Mouse (Mus musculus) midbrain, embryonic 16.5 days (tissue): Measurements from ENCODE around the gene Cntn5. TPM values are rescaled to one million over a fixed set of nuclear protein-coding genes. Genes with fewer than 3 reads are reported as not detected.

Experiments
- ATAC-seq: fragments of 200-750 bp; cut with Nextera tagmentation; 2 replicates; pipeline ENCODE4 v1.8.0; 2017; ENCODE audit warnings: moderate TSS enrichment
- H3K27ac ChIP-seq: fragments of 300-500 bp; sonication (generic); 2 replicates; pipeline ENCODE4 v1.5.1; 2014; ENCODE audit warnings: mild to moderate bottlenecking, low read length, mixed read lengths
- H3K27me3 ChIP-seq: fragments of 300-500 bp; sonication (generic); 2 replicates; pipeline ENCODE4 v1.6.1; 2014; ENCODE audit warnings: low read depth, low read length, mixed read lengths; ENCODE audit not compliant: control insufficient read depth, insufficient read depth
- H3K36me3 ChIP-seq: fragments of 300-500 bp; sonication (generic); 2 replicates; pipeline ENCODE4 v1.6.1; 2014; ENCODE audit warnings: mild to moderate bottlenecking, low read length, moderate library complexity, mixed read lengths; ENCODE audit not compliant: control insufficient read depth, insufficient read depth
- H3K4me1 ChIP-seq: fragments of 300-500 bp; sonication (generic); 2 replicates; pipeline ENCODE4 v1.6.1; 2014; ENCODE audit warnings: mild to moderate bottlenecking, low read length, mixed read lengths; ENCODE audit not compliant: control insufficient read depth, insufficient read depth
- H3K4me2 ChIP-seq: fragments of 300-500 bp; sonication (generic); 2 replicates; pipeline ENCODE4 v1.6.1; 2014; ENCODE audit warnings: mild to moderate bottlenecking, low read length, mixed read lengths
- H3K4me3 ChIP-seq: fragments of 300-500 bp; sonication (generic); 2 replicates; pipeline ENCODE4 v1.5.1; 2014; ENCODE audit warnings: low read depth, mild to moderate bottlenecking, low read length, moderate library complexity, mixed read lengths
- H3K9ac ChIP-seq: fragments of 300-500 bp; sonication (generic); 2 replicates; pipeline ENCODE4 v1.6.1; 2014; ENCODE audit warnings: low read depth, low read length, mixed read lengths
- H3K9me3 ChIP-seq: fragments of 300-500 bp; sonication (generic); replicated peaks from 2 replicates; pipeline ENCODE4 v1.6.1; 2014; ENCODE audit warnings: mild to moderate bottlenecking, low read length, mixed read lengths; ENCODE audit not compliant: control insufficient read depth, poor library complexity, severe bottlenecking
- WGBS: fragments of 180-500 bp; shearing (Covaris S2); extraction: QIAGEN DNeasy Blood & Tissue Kit; methylation state at CpG from one replicate; pipeline ENCODE4 v1.1.7; 2014; 5-methylcytosine and 5-hydroxymethylcytosine counted together
- polyA plus RNA-seq: library from polyadenylated mRNA; unstranded; fragments of >200 nt; fragmentation: Nextera tagmentation; extraction: Ambion mirVana; gene quantifications from 2 replicates; pipeline ENCODE4 v1.2.1, GENCODE M21; 2015

Gene Cntn5
- polyA plus RNA-seq, 1 experiment from 2014 or later: 25.4 TPM

DNA sequence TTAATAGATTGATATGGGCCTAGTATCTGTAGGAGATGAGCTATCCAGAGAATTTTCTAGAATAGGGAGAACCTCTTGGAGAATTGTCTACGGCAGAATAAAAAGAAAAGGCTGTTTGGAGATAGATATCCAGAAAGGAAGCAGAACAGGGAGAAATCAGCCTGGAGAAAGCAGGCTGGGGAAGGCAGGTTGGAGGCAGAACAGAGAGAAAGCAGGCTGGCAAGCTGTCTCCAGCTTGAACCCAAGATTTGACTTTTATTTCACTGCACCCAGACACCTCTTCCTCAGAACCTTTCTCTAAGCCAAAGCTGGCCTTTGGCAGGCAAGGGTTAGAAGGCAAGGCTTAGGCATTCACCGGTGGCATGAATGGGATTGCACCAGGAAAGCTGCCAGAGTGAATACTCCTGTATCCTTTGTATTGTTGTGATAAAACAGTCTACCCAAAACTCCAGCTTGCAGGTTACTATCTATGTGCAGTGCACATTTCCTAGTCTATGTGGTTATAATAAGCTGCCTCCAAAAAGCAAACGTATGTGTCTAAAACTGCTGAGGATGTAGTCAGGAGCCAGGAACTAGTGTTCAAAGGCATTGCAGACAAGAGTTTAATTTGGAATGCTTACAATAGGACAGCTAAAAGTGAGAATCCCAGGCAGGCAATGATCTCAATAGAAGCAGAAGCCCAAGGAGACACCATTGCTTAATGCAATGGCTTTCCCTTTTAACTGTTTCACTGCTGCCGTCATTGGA is 553.5 kb downstream of the Cntn5 start:
- no peak overlapping the region for H3K4me3 ChIP-seq
- no peaks in the 10 kb centered on the region for H3K9me3 ChIP-seq
- H3K36me3 ChIP-seq: no peaks in the 10 kb centered on the region
- no peak overlapping the region for H3K27ac ChIP-seq
- no peak overlapping the region for H3K4me2 ChIP-seq
- no peak overlapping the region for H3K9ac ChIP-seq
- H3K4me1 ChIP-seq: no peaks in the 10 kb centered on the region
- no peaks in the 10 kb centered on the region for H3K27me3 ChIP-seq
- WGBS: 76% methylated on average over 4 of the region's 4 CpGs
- no peak for ATAC-seq

DNA sequence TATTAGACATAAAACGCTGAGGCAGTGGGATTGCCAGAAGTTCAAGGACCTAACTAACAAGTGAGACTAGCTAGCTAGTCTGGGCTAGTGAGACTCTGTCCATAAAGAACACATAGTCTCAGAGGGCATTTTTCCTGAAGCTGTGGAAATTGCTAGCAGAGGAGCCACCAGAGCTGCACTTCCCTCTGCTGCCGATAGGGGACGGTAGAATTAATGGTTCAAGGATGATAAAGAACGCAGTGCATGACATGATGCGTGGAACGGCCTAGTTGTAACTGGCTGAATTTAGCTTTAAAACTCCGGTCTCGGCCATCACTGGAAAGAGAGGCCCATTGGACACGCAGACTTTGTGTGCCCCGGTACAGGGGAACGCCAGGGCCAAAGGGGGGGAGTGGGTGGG is 555.8 kb downstream of the Cntn5 start:
- Histone ChIP-seq H3K27ac (no peak overlapping the region), H3K9ac (no peak overlapping the region), H3K9me3 (no peaks in the 10 kb centered on the region), H3K36me3 (no peaks in the 10 kb centered on the region), H3K4me2 (no peak overlapping the region), H3K4me3 (no peak overlapping the region), H3K27me3 (no peaks in the 10 kb centered on the region), H3K4me1 (no peaks in the 10 kb centered on the region)
- no peak for ATAC-seq
- WGBS: 91% methylated on average over 10 of the region's 11 CpGs

DNA sequence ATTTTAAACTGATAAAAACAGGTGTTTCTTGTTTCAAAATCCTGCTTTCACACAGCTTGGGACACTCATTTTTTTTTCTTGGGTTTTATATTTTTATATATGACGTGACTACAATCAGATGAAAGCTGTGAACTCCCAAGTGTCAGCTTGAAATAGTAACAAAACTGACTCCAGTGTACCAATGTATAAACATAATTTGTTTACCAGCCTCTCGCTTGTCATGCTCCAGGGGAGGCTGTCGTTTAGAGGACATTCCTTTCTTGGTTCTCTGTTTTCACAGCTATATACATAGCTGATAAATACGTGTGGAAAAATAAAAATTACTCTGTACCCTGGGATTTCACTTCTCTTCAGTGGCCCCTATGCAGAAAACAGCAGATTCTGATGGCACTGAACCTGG is 556.4 kb downstream of the Cntn5 start:
- H3K27me3 ChIP-seq: no peaks in the 10 kb centered on the region
- 84% methylated on average over 4 of the region's 4 CpGs for WGBS

DNA sequence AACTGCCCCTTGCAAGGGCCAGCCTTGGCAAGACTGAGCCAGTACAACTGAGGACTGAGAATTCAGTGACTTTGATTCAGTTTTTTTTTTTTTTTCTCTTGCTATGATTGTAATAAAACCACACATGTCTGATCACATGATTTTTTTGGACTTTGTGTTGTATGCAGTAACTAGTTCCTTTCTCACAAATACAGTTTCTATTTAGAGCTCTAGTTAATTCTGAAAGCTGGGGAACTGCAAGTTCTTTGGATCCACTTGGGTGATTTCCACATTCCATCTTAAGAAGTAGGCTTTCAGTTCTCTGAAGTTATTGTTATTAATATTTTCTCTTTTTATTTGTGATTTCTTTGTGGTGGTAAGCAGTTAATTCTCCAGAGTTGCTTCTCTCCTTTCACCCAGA is 563.8 kb downstream of the Cntn5 start:
- H3K36me3 ChIP-seq: no peaks in the 10 kb centered on the region
- no peaks in the 10 kb centered on the region for H3K4me1 ChIP-seq
- H3K9ac ChIP-seq: no peak overlapping the region
- no peak overlapping the region for H3K4me2 ChIP-seq
- no peaks in the 10 kb centered on the region for H3K27me3 ChIP-seq
- H3K4me3 ChIP-seq: no peak overlapping the region
- no peak overlapping the region for H3K27ac ChIP-seq
- no peak for ATAC-seq
- H3K9me3 ChIP-seq: no peaks in the 10 kb centered on the region

More for the DNA sequence above, 556.4 kb downstream of the Cntn5 start:
- H3K36me3 ChIP-seq: no peaks in the 10 kb centered on the region
- H3K4me3 ChIP-seq: no peak overlapping the region
- H3K9me3 ChIP-seq: no peaks in the 10 kb centered on the region
- no peak overlapping the region for H3K9ac ChIP-seq
- ATAC-seq: no peak
- no peak overlapping the region for H3K27ac ChIP-seq
- H3K4me2 ChIP-seq: no peak overlapping the region
- H3K4me1 ChIP-seq: no peaks in the 10 kb centered on the region

DNA sequence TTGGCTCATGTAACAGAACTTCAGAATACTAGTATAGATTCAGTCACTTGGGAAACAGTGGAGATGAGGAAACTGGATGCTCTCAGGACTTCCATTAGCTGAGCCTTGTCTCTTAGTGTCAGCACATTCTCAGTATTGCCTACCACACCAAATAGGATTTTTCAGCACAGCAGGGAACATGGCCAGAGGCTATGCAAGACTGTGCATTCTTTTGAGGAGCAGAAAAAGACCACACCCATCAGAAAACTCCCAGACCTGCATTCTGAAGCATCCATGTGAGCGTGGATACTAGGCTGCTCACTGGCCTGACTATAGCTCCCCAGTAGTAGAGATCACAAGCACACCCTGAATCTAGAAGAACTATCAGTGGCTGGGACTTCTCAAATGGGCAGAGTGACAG is 564.9 kb downstream of the Cntn5 start:
- H3K4me3 ChIP-seq: no peak overlapping the region
- H3K27me3 ChIP-seq: no peaks in the 10 kb centered on the region
- H3K4me1 ChIP-seq: no peaks in the 10 kb centered on the region
- WGBS: 81% methylated on average over 1 of the region's 1 CpGs
- no peak for ATAC-seq
- H3K9ac ChIP-seq: no peak overlapping the region
- no peak overlapping the region for H3K27ac ChIP-seq
- H3K36me3 ChIP-seq: no peaks in the 10 kb centered on the region
- no peaks in the 10 kb centered on the region for H3K9me3 ChIP-seq
- no peak overlapping the region for H3K4me2 ChIP-seq

DNA sequence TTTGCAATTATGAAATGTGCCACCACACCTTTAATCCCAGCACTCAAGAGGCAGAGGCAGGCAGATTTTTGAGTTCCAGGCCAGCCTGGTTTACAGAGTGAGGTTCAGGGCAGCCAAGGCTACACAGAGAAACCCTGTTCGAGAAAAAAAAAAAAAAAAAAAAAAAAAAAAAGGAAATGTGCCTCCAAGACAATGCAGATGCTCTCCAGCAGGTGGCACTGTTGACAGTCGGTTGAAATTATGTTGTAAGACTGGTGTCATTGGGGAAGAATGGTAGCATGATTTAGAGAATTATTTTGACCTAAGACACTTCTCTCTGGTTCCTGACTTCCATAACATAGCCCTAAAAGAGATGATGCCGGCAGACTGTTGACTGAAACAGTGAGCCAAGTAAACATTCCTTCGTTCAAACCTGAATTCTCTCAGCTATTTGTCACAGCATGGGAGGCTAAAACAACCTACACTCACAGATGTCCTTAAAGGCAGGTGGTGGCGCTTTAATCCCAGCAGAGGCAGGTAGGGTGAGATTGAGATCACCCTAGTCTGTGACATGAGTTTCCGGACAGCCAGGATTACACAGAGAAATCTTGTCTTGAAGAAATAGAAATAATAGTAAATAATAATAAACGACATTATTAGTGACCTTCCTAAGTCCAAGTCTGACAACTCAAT is 579.7 kb downstream of the Cntn5 start:
- Histone ChIP-seq H3K4me3 (no peak overlapping the region), H3K4me1 (no peaks in the 10 kb centered on the region), H3K36me3 (no peaks in the 10 kb centered on the region), H3K9me3 (no peaks in the 10 kb centered on the region), H3K9ac (no peak overlapping the region), H3K27ac (no peak overlapping the region), H3K4me2 (no peak overlapping the region), H3K27me3 (no peaks in the 10 kb centered on the region)
- no peak for ATAC-seq
- 44% methylated on average over 7 of the region's 7 CpGs for WGBS

DNA sequence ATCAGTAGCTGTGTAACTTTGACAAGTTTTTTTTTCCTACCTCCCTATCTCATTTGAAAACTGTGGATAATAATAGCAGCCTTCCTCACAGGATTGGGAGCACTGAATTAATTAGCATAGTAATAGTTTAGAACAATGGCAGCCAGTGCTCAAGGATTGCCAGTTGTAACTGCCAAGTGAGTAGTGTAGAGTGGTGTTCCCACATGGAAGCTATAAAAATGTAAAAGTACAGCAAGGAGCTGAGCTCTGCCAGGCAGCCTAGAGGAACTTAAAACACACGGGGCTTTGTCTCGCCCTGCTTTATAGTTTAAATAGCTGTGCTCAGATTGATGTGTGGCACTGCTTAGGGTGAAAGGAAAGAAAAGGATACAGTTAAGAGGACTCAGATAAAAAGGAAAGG is 635.2 kb downstream of the Cntn5 start:
- Histone ChIP-seq H3K4me3 (no peak overlapping the region), H3K4me2 (no peak overlapping the region), H3K36me3 (no peaks in the 10 kb centered on the region), H3K4me1 (peaks cover 7% of the 10 kb centered on the region; the same call in 1 of the 2 replicates), H3K9ac (no peak overlapping the region), H3K9me3 (no peaks in the 10 kb centered on the region), H3K27ac (peak overlapping the region; percentile 31), H3K27me3 (no peaks in the 10 kb centered on the region)
- WGBS: 8% methylated on average over 2 of the region's 2 CpGs
- peak; percentile 97 for ATAC-seq

DNA sequence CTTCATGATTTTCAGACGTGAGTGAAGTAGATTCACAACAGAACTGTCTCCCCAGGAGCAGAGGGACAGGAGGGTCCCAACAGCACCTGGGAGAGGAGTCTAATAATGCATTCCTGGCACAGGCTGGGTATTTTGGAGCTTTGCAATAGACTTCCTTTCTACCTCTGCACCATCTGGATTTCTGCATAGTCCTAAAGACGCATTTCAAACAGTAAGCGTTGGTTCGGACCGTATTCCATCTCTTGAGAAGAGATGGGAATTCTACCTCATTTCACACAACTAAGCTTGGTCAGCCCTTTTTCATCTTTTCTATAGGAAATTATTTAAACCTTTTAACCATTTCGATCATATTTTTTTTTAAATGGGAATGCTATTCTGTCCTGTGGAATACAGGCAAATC is 635.7 kb downstream of the Cntn5 start:
- H3K4me1 ChIP-seq: peaks cover 7% of the 10 kb centered on the region; the same call in 1 of the 2 replicates
- peak overlapping the region; percentile 31; the same call in 1 of the 2 replicates for H3K27ac ChIP-seq
- H3K4me3 ChIP-seq: no peak overlapping the region
- H3K9me3 ChIP-seq: no peaks in the 10 kb centered on the region
- no peak overlapping the region for H3K4me2 ChIP-seq
- H3K9ac ChIP-seq: no peak overlapping the region
- no peaks in the 10 kb centered on the region for H3K27me3 ChIP-seq
- H3K36me3 ChIP-seq: no peaks in the 10 kb centered on the region
- WGBS: 25% methylated on average over 6 of the region's 6 CpGs
- ATAC-seq: peak; percentile 36; the same call in 1 of the 2 replicates

DNA sequence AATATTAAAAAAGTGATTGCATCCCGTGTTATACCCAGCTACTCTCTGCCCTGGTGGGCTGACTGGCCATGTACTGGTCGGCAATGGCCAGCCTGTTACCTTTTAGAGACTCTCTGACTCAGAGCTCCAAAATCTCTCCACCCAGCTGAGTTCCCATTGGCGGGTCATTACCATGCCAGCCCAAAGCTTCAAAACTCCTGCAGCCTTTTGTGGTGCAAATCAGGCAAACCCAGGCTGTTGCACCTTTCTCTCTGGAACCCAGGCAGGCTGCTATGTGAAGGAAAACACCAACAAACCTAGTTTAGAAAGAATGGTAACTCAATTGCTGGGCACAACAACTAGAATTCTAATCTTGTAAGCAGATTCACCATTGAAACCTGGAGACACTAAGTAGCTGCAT is 639.0 kb downstream of the Cntn5 start:
- Histone ChIP-seq H3K27ac (no peak overlapping the region), H3K27me3 (no peaks in the 10 kb centered on the region), H3K9me3 (no peaks in the 10 kb centered on the region), H3K4me2 (no peak overlapping the region), H3K36me3 (no peaks in the 10 kb centered on the region), H3K4me3 (no peak overlapping the region), H3K9ac (no peak overlapping the region), H3K4me1 (peaks cover 7% of the 10 kb centered on the region; the same call in 1 of the 2 replicates)
- no peak for ATAC-seq
- WGBS: 37% methylated on average over 3 of the region's 3 CpGs
